Mouse (Mus musculus): Measurements from ENCODE around the gene Creb1. TPM values are rescaled to one million over a fixed set of nuclear protein-coding genes. Genes with fewer than 3 reads are reported as not detected.

Gene Creb1
- 10 to 100 TPM; 52.8 to 54.4 TPM for polyA plus RNA-seq (2017; shearing (Covaris generic))

- ATAC-seq, result peak; percentile 68
Observed at GRCm38 (mm10) chr1:64532589-64533470, at the start of gene Creb1. Creb1 (plus strand) TSS chr1:64532645.

GRCm38 (mm10) chr1:64488521-64489029 is 43.9 kb upstream of the Creb1 start:
- ATAC-seq, result no peak

GRCm38 (mm10) chr1:64496803-64497202 is 35.6 kb upstream of the Creb1 start:
- no peak for ATAC-seq

- ATAC-seq, result no peak
Observed at GRCm38 (mm10) chr1:64501382-64502140, 30.9 kb upstream of the Creb1 start.

- peak; percentile 91 for ATAC-seq
Observed at GRCm38 (mm10) chr1:64508479-64509096, 23.9 kb upstream of the Creb1 start.

- no peak for ATAC-seq
Observed at GRCm38 (mm10) chr1:64509678-64510077, 22.8 kb upstream of the Creb1 start.

GRCm38 (mm10) chr1:64514184-64514583 is 18.3 kb upstream of the Creb1 start:
- no peak for ATAC-seq

GRCm38 (mm10) chr1:64516593-64516992 is 15.9 kb upstream of the Creb1 start:
- ATAC-seq, result no peak

- ATAC-seq, result no peak
Observed at GRCm38 (mm10) chr1:64518480-64518879, 14.0 kb upstream of the Creb1 start.

GRCm38 (mm10) chr1:64519345-64519744 is 13.1 kb upstream of the Creb1 start:
- ATAC-seq, result no peak

- ATAC-seq, result no peak
Observed at GRCm38 (mm10) chr1:64519901-64520300, 12.5 kb upstream of the Creb1 start.

GRCm38 (mm10) chr1:64521734-64522133 is 10.7 kb upstream of the Creb1 start:
- no peak for ATAC-seq

- no peak for ATAC-seq
Observed at GRCm38 (mm10) chr1:64522637-64523036, 9.8 kb upstream of the Creb1 start.

- no peak for ATAC-seq
Observed at GRCm38 (mm10) chr1:64523117-64523516, 9.3 kb upstream of the Creb1 start.

GRCm38 (mm10) chr1:64524661-64525060 is 7.8 kb upstream of the Creb1 start:
- ATAC-seq, result no peak

GRCm38 (mm10) chr1:64527626-64528025 is 4.8 kb upstream of the Creb1 start:
- peak; percentile 53 for ATAC-seq

- ATAC-seq, result no peak
Observed at GRCm38 (mm10) chr1:64529781-64530315, 2.6 kb upstream of the Creb1 start.

GRCm38 (mm10) chr1:64531548-64531947 is 897 bp upstream of the Creb1 start:
- ATAC-seq, result no peak

GRCm38 (mm10) chr1:64532067-64532523 is 350 bp upstream of the Creb1 start:
- ATAC-seq, result peak; percentile 60

GRCm38 (mm10) chr1:64533471-64534443 is 1.3 kb downstream of the Creb1 start:
- peak; percentile 3 for ATAC-seq

GRCm38 (mm10) chr1:64538837-64539367 is 6.5 kb downstream of the Creb1 start:
- ATAC-seq, result peak; percentile 9
